In the genomic region with DNA sequence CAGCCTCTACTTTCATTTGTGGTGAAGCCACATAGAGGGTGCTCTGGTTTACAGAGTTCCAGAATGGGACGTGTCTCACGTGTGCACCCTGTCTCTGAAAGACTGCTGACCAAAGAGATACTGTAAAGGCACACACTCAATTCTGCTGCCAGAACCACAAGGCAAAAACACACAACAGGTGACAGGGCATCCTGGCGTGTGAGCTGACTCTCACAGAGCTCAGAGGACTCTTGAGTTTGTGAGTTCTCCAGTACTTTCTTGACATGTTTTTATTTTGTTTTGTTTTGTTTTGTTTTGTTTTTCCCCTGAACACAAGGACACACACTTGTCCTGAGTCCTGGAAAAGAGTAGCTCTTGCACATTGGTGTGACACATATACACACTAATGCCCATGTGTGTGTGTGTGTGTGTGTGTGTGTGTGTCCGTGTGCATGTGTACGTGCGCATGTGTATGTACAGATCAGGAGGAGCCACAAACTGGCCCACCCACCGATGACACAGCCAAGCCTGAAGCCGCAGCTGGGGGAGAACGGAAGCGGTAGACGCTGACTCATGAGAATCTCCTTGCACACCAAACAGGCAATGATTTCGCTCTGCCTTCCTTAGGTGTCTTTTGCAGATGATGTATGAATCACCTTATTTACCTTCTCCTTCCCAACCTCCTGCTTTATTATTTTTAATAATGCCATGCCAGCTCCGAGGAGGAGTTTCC, we compare ENCODE assay signal across 10 mouse cellular contexts.
A peak's percentile ranks its signal among the peaks of the same experiment; 100 is the strongest.
DNase-seq lines count a peak whose midpoint lies in the region; ATAC-seq and TF ChIP-seq lines count a peak whose summit lies in the region.
"Had no signal": no experiment of that assay in that cellular context is flagged by ENCODE, and none has a peak within 500 bp of the region (broad histone marks: within the 10 kb centered on the region; RNA-seq: fewer than 3 reads in every experiment).

No protein-coding gene starts in this region.

- H3K36me3 ChIP-seq in liver, adult 2 months (ENCODE audit: control insufficient read depth, insufficient read depth, low read length) = no peaks in the 10 kb centered on the region
- no peaks in the 10 kb centered on the region for H3K36me3 ChIP-seq in midbrain, embryonic 15.5 days (replicated peaks)
- H3K36me3 ChIP-seq: embryonic facial prominence, embryonic 12.5 days; neural tube, embryonic 12.5 days had no signal

- DNase-seq in gastrocnemius, postnatal 14 days = peak; percentile 19
- no peak for DNase-seq in gastrocnemius, postnatal 10 days
- peak; percentile 53 for DNase-seq in urinary bladder, postnatal 14 days (ENCODE audit: low spot score)
- no peak for DNase-seq in urinary bladder, postnatal 10 days (ENCODE audit: low spot score)
- peak; percentile 20 for DNase-seq in liver, adult 2 months (ENCODE audit: extremely low read depth, low read depth, low spot score)
- DNase-seq in right cerebral cortex, postnatal 36 days (ENCODE audit: low spot score in 2 of 2) = peak; percentile 12 to 19

- H3K27ac ChIP-seq in liver, adult 2 months (replicated peaks; ENCODE audit: insufficient read depth, low read depth, low read length) = no peak overlapping the region
- H3K27ac ChIP-seq in midbrain, embryonic 15.5 days = no peak overlapping the region
- H3K27ac ChIP-seq: embryonic facial prominence, embryonic 12.5 days; neural tube, embryonic 12.5 days had no signal

- no peaks in the 10 kb centered on the region for H3K9me3 ChIP-seq in midbrain, embryonic 15.5 days
- H3K9me3 ChIP-seq: embryonic facial prominence, embryonic 12.5 days; neural tube, embryonic 12.5 days had no signal

- H3K4me3 ChIP-seq in liver, adult 2 months (ENCODE audit: insufficient read depth, low read depth, low read length) = no peak overlapping the region
- no peak overlapping the region for H3K4me3 ChIP-seq in midbrain, embryonic 15.5 days
- H3K4me3 ChIP-seq: embryonic facial prominence, embryonic 12.5 days; neural tube, embryonic 12.5 days had no signal

- no peak for TF ChIP-seq CTCF in liver, adult 2 months (IDR thresholded peaks at IDR 0.05; ENCODE audit: low read depth, low read length)

- no peaks in the 10 kb centered on the region for H3K4me1 ChIP-seq in liver, adult 2 months (ENCODE audit: control insufficient read depth, insufficient read depth, low read length)
- H3K4me1 ChIP-seq in midbrain, embryonic 15.5 days = no peaks in the 10 kb centered on the region
- H3K4me1 ChIP-seq: embryonic facial prominence, embryonic 12.5 days; neural tube, embryonic 12.5 days had no signal

- H3K9ac ChIP-seq in liver, adult 2 months (ENCODE audit: low read depth, low read length) = no peak overlapping the region
- no peak overlapping the region for H3K9ac ChIP-seq in midbrain, embryonic 15.5 days
- H3K9ac ChIP-seq: embryonic facial prominence, embryonic 12.5 days; neural tube, embryonic 12.5 days had no signal

- 73% methylated on average over 13 of the region's 13 CpGs for WGBS in liver, adult 2 months
- 89% methylated on average over 13 of the region's 13 CpGs for WGBS in midbrain, embryonic 15.5 days

- H3K27me3 ChIP-seq in liver, adult 2 months (ENCODE audit: control insufficient read depth, insufficient read depth, low read length) = no peaks in the 10 kb centered on the region
- H3K27me3 ChIP-seq in midbrain, embryonic 15.5 days (replicated peaks) = no peaks in the 10 kb centered on the region
- H3K27me3 ChIP-seq: embryonic facial prominence, embryonic 12.5 days; neural tube, embryonic 12.5 days had no signal

- no peaks in the 10 kb centered on the region for H3K79me2 ChIP-seq in liver, adult 2 months (ENCODE audit: control insufficient read depth, insufficient read depth, low read length)

- ATAC-seq in midbrain, embryonic 15.5 days (replicated peaks) = no peak
- ATAC-seq in erythroblast, adult 5-6 weeks (replicated peaks; ENCODE audit: low FRiP score, poor library complexity, severe bottlenecking) = no peak

- no peak overlapping the region for H3K4me2 ChIP-seq in midbrain, embryonic 15.5 days
- H3K4me2 ChIP-seq: embryonic facial prominence, embryonic 12.5 days; neural tube, embryonic 12.5 days had no signal

- no peak for TF ChIP-seq POLR2A in liver, adult 2 months (IDR thresholded peaks at IDR 0.05; ENCODE audit: extremely low read depth, insufficient read depth, low read length)

- intact Hi-C loops in gastrocnemius, postnatal 14 days (cut with DNase I; ENCODE audit: low total_unique reads) = no loop called here

Comparison
In these comparisons a context has a peak if more than half of its experiments do, and no peak if none do; other contexts are left out.
1. DNase-seq: peak in gastrocnemius, postnatal 14 days (single experiment), urinary bladder, postnatal 14 days (single experiment), liver, adult 2 months (single experiment) and right cerebral cortex, postnatal 36 days (2 of 2); none in gastrocnemius, postnatal 10 days (single experiment) and urinary bladder, postnatal 10 days (single experiment).